Mouse (Mus musculus): ENCODE results near the gene Spata13.

DNA sequence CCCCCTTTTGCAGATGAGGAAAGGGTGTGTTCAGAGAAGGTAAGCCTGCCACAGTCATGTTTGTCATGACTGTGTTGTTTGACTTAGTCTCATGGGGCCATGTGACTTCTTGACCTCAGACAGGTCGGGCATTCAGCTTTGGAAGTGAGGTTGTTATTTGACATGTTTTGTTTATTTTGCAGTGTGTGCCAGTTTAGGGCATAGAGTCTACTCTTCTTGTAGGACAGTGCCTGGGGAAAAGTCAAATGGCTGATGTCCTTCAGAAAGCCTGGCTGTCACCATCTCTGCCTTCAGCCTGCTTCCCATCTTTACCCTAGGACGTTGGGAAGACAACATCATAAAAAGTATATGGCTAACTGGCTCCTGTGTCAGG is 2.8 kb downstream of the Spata13 start:
- TF ChIP-seq TCF12 (IDR thresholded peaks at IDR 0.05; ENCODE audit: insufficient read depth, poor library complexity, severe bottlenecking) = no peak
- TF ChIP-seq MAX (IDR thresholded peaks at IDR 0.05; ENCODE audit: low read depth) = no peak
- TF ChIP-seq POLR2A (IDR thresholded peaks at IDR 0.05; ENCODE audit: insufficient read length, low read depth) = no peak
- TF ChIP-seq MYOD1 (IDR thresholded peaks at IDR 0.05; ENCODE audit: control insufficient read depth in 1 of 3, insufficient read length in 2 of 3, low read depth in 2 of 3) = no peak
- TF ChIP-seq CEBPB (IDR thresholded peaks at IDR 0.05; ENCODE audit: insufficient read depth, poor library complexity, severe bottlenecking) = no peak
- no peak for TF ChIP-seq USF1 (IDR thresholded peaks at IDR 0.05; ENCODE audit: low read depth)
- no peak for TF ChIP-seq POLR2AphosphoS2 (IDR thresholded peaks at IDR 0.05; ENCODE audit: insufficient read length, low read depth)
- TF ChIP-seq REST (IDR thresholded peaks at IDR 0.05; ENCODE audit: insufficient read depth, insufficient read length) = no peak
- no peak for TF ChIP-seq E2F4 (IDR thresholded peaks at IDR 0.05; ENCODE audit: insufficient read depth)
- TF ChIP-seq MYOG (IDR thresholded peaks at IDR 0.05; ENCODE audit: control insufficient read depth in 1 of 3, insufficient read depth in 1 of 3, insufficient read length in 2 of 3, low read depth in 2 of 3) = no peak
